ENCODE assay signal across 17 mouse cellular contexts in the genomic region with DNA sequence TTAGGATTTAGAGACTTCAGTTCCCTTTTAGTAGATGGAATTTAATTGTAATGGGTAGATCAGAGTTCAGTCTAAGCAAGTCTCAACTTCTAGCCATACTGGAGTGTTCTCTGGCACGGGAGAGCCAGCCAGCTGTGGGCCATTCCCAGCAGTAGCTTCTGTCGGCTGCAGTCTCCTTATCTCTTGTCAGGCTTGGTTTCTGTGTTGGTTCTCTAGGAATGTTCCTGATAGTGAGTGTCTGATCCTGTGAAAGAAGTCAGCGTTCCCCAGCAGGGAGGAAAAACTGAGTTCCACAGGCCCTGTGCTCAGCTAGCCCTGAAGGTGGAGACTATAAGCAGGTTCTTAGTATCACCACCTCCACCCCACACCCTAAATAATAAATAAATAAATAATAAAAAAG.
A peak's percentile ranks its signal among the peaks of the same experiment; 100 is the strongest.
DNase-seq lines count a peak whose midpoint lies in the region; ATAC-seq and TF ChIP-seq lines count a peak whose summit lies in the region.
"Had no signal": no experiment of that assay in that cellular context is flagged by ENCODE, and none has a peak within 500 bp of the region (broad histone marks: within the 10 kb centered on the region; RNA-seq: fewer than 3 reads in every experiment).

No protein-coding gene starts in this region.

- H3K9ac ChIP-seq in heart, embryonic 12.5 days = no peak overlapping the region
- no peak overlapping the region; the same call in 1 of the 2 replicates for H3K9ac ChIP-seq in heart, postnatal 0 days (replicated peaks; ENCODE audit: low read depth, low read length)
- H3K9ac ChIP-seq in lung, postnatal 0 days (replicated peaks; ENCODE audit: low read depth) = no peak overlapping the region
- no peak overlapping the region for H3K9ac ChIP-seq in forebrain, embryonic 12.5 days
- H3K9ac ChIP-seq: embryonic facial prominence, embryonic 13.5 days; limb, embryonic 13.5 days had no signal

- H3K4me3 ChIP-seq in heart, embryonic 10.5 days = no peak overlapping the region
- no peak overlapping the region for H3K4me3 ChIP-seq in heart, embryonic 12.5 days
- H3K4me3 ChIP-seq in heart, postnatal 0 days (ENCODE audit: low read depth, low read length) = no peak overlapping the region
- H3K4me3 ChIP-seq in lung, postnatal 0 days (ENCODE audit: low read depth, low read length) = no peak overlapping the region
- no peak overlapping the region for H3K4me3 ChIP-seq in gastrocnemius, adult 2 months
- no peak overlapping the region for H3K4me3 ChIP-seq in forebrain, embryonic 12.5 days (replicated peaks)
- H3K4me3 ChIP-seq: embryonic facial prominence, embryonic 13.5 days; limb, embryonic 13.5 days had no signal

- H3K4me1 ChIP-seq in heart, embryonic 10.5 days = peaks cover 56% of the 10 kb centered on the region
- H3K4me1 ChIP-seq in heart, embryonic 12.5 days (replicated peaks) = peaks cover 57% of the 10 kb centered on the region
- peaks cover 49% of the 10 kb centered on the region for H3K4me1 ChIP-seq in heart, postnatal 0 days (ENCODE audit: control insufficient read depth, insufficient read depth)
- peaks cover 16% of the 10 kb centered on the region; the same call in 1 of the 2 replicates for H3K4me1 ChIP-seq in lung, postnatal 0 days (ENCODE audit: insufficient read depth, low read depth, low read length)
- peaks cover 13% of the 10 kb centered on the region for H3K4me1 ChIP-seq in forebrain, embryonic 12.5 days

- no peak for TF ChIP-seq CTCF in heart, postnatal 0 days (IDR thresholded peaks at IDR 0.05; ENCODE audit: low read depth)
- no peak for TF ChIP-seq CTCF in lung, postnatal 0 days (IDR thresholded peaks at IDR 0.05)
- TF ChIP-seq CTCF in gastrocnemius, adult 2 months (IDR thresholded peaks at IDR 0.05) = no peak

- peak overlapping the region; percentile 86 for H3K27ac ChIP-seq in heart, embryonic 10.5 days
- peak overlapping the region; percentile 52 for H3K27ac ChIP-seq in heart, embryonic 12.5 days (ENCODE audit: poor library complexity, severe bottlenecking)
- H3K27ac ChIP-seq in heart, postnatal 0 days (ENCODE audit: low read depth) = peak overlapping the region; percentile 80
- peak overlapping the region; percentile 40 for H3K27ac ChIP-seq in lung, postnatal 0 days (ENCODE audit: low read length)
- H3K27ac ChIP-seq in gastrocnemius, adult 2 months = no peak overlapping the region
- H3K27ac ChIP-seq in forebrain, embryonic 12.5 days = no peak overlapping the region
- H3K27ac ChIP-seq: embryonic facial prominence, embryonic 13.5 days; limb, embryonic 13.5 days had no signal

- no peaks in the 10 kb centered on the region for H3K36me3 ChIP-seq in heart, embryonic 10.5 days
- H3K36me3 ChIP-seq in heart, embryonic 12.5 days = no peaks in the 10 kb centered on the region
- H3K36me3 ChIP-seq in heart, postnatal 0 days (replicated peaks; ENCODE audit: control insufficient read depth, insufficient read depth, low read length) = no peaks in the 10 kb centered on the region
- H3K36me3 ChIP-seq in lung, postnatal 0 days (ENCODE audit: insufficient read depth, low read length) = no peaks in the 10 kb centered on the region
- no peaks in the 10 kb centered on the region for H3K36me3 ChIP-seq in forebrain, embryonic 12.5 days (replicated peaks)
- H3K36me3 ChIP-seq: embryonic facial prominence, embryonic 13.5 days; limb, embryonic 13.5 days had no signal

- 0 out of 2 replicates have a peak overlapping the region, but pooled peaks have one; percentile 3 for H3K4me2 ChIP-seq in heart, embryonic 12.5 days
- no peak overlapping the region for H3K4me2 ChIP-seq in heart, postnatal 0 days (ENCODE audit: low read depth, low read length)
- no peak overlapping the region for H3K4me2 ChIP-seq in lung, postnatal 0 days (replicated peaks; ENCODE audit: low read depth, low read length)
- H3K4me2 ChIP-seq in forebrain, embryonic 12.5 days = no peak overlapping the region
- H3K4me2 ChIP-seq: embryonic facial prominence, embryonic 13.5 days; limb, embryonic 13.5 days had no signal

- H3K27me3 ChIP-seq in heart, embryonic 10.5 days (ENCODE audit: insufficient read depth, poor library complexity, severe bottlenecking) = no peaks in the 10 kb centered on the region
- no peaks in the 10 kb centered on the region for H3K27me3 ChIP-seq in heart, embryonic 12.5 days (replicated peaks)
- H3K27me3 ChIP-seq in heart, postnatal 0 days (ENCODE audit: control insufficient read depth, insufficient read depth, low read length) = no peaks in the 10 kb centered on the region
- no peaks in the 10 kb centered on the region for H3K27me3 ChIP-seq in lung, postnatal 0 days (replicated peaks; ENCODE audit: insufficient read depth, low read length)
- no peaks in the 10 kb centered on the region for H3K27me3 ChIP-seq in forebrain, embryonic 12.5 days
- H3K27me3 ChIP-seq: embryonic facial prominence, embryonic 13.5 days; limb, embryonic 13.5 days; Patski had no signal

- TF ChIP-seq EP300 in heart, postnatal 0 days (IDR thresholded peaks at IDR 0.05; ENCODE audit: low read depth) = no peak
- no peak for TF ChIP-seq EP300 in lung, postnatal 0 days (IDR thresholded peaks at IDR 0.05)

- H3K9me3 ChIP-seq in heart, embryonic 10.5 days = no peaks in the 10 kb centered on the region
- H3K9me3 ChIP-seq in heart, embryonic 12.5 days (replicated peaks) = no peaks in the 10 kb centered on the region
- no peaks in the 10 kb centered on the region for H3K9me3 ChIP-seq in heart, postnatal 0 days (replicated peaks; ENCODE audit: control insufficient read depth, low read length)
- no peaks in the 10 kb centered on the region for H3K9me3 ChIP-seq in lung, postnatal 0 days (ENCODE audit: low read length)
- no peaks in the 10 kb centered on the region for H3K9me3 ChIP-seq in forebrain, embryonic 12.5 days
- H3K9me3 ChIP-seq: embryonic facial prominence, embryonic 13.5 days; limb, embryonic 13.5 days had no signal

- WGBS in heart, embryonic 10.5 days = 5% methylated on average over 3 of the region's 3 CpGs
- WGBS in heart, embryonic 12.5 days = 0% methylated on average over 3 of the region's 3 CpGs
- 6% methylated on average over 3 of the region's 3 CpGs for WGBS in heart, postnatal 0 days
- 26% methylated on average over 3 of the region's 3 CpGs for WGBS in lung, postnatal 0 days
- WGBS in forebrain, embryonic 12.5 days = 38% methylated on average over 3 of the region's 3 CpGs

- intact Hi-C loops in gastrocnemius, adult 2 months (cut with DNase I) = no loop called here

- peak; percentile 71 for ATAC-seq in heart, embryonic 12.5 days (ENCODE audit: insufficient number of reproducible peaks, low FRiP score)
- peak; percentile 63 for ATAC-seq in heart, postnatal 0 days (ENCODE audit: insufficient read depth, low read depth)
- peak; percentile 59 for ATAC-seq in lung, postnatal 0 days
- ATAC-seq in forebrain, embryonic 12.5 days (ENCODE audit: low FRiP score) = no peak
- ATAC-seq: hindbrain, embryonic 16.5 days; Patski had no signal

- DNase-seq in heart, embryonic 10.5 days (ENCODE audit: low spot score) = no peak
- DNase-seq in heart, adult 9 months (ENCODE audit: low spot score in 2 of 2) = no peak
- peak; percentile 58 for DNase-seq in heart, postnatal 0 days (ENCODE audit: low spot score)
- DNase-seq in lung, postnatal 0 days (ENCODE audit: low spot score) = peak; percentile 69
- no peak for DNase-seq in thymus, postnatal 0 days (ENCODE audit: low spot score)
- DNase-seq in gastrocnemius, adult 2 months = no peak
- DNase-seq: B cell, adult 2 months; cerebellum, adult 11-12 months; midbrain, embryonic 14.5 days; right cerebral cortex, adult 18-20 months; spleen, adult 18-20 months had no signal

Comparison
In these comparisons a context has a peak if more than half of its experiments do, and no peak if none do; other contexts are left out.
1. DNase-seq: peak in heart, postnatal 0 days (single experiment) and lung, postnatal 0 days (single experiment); none in heart, embryonic 10.5 days (single experiment), heart, adult 9 months (0 of 2), thymus, postnatal 0 days (single experiment) and gastrocnemius, adult 2 months (single experiment).
2. H3K27ac ChIP-seq: peak in heart, embryonic 10.5 days (single experiment), heart, embryonic 12.5 days (single experiment), heart, postnatal 0 days (single experiment) and lung, postnatal 0 days (single experiment); none in gastrocnemius, adult 2 months (single experiment) and forebrain, embryonic 12.5 days (single experiment).